Mouse (Mus musculus) lung, adult 10 weeks (tissue): ENCODE measurements around the gene Qrich2. TPM values are rescaled to one million over a fixed set of nuclear protein-coding genes. Genes with fewer than 3 reads are reported as not detected.

Source experiments
- polyA plus RNA-seq: library from polyadenylated mRNA; stranded (reverse); fragments of 350-450 nt; fragmentation: Illumina TruSeq; extraction: RNeasy Lipid Tissue Mini Kit (QIAGEN cat#74804); gene quantifications from one replicate; pipeline ENCODE4 v1.2.3, GENCODE M21; 2014; ENCODE audit warnings: low read depth, low replicate concordance; ENCODE audit not compliant: insufficient read depth

Qrich2 gene
- polyA plus RNA-seq = 0.22 TPM

DNA sequence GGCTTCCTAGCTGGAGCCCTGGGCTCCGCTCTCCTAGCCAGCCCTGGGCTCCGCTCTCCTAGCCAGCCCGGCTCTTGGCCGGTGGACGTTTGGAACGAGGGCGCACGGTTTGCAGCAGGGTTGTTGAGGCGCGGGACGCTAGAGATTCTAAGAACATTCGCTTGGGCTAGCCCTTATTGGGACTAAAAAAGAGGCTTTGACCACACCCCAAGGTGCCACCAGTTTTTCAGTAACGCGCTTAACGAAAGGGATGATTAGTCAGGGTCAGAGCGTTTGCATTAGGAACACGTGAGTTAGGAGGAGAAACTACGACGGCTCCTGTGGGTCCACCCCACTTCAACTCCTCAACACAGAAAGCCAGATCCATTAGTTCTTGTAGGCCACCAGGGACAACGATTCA, at the start of gene Qrich2:
TSS of gene Qrich2 (minus strand) at position 101 of the 400 bp plus-strand sequence.

DNA sequence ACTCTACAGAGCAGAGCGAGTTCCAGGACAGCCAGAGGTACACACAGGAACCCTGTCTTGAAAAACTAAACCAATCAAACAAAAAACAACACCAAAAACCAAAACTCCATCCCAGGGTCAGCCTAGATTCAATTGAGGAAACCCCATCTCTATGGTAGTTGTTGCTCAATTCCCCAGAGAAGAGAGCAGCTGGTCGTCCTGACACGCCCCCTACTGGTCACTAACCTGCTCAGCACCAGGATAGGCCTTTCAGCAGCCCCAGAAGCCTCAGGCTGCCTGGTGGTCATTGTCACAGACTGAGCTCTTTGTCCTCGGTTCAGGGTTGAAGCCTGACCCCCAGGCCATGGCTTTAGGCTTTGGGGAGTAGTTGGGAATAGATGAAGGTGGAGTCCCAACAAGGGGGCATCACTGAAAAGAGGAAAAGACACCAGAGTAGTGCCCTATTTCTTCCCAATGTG, 27.8 kb upstream of the Qrich2 start, which contains the start of gene Prpsap1:
TSS of gene Prpsap1 (minus strand) at position 408 of the 458 bp plus-strand sequence.

GRCm38 (mm10) chr11:116433356-116434286, 32.4 kb downstream of the Qrich2 start, which contains the start of gene Ubald2:
TSS of gene Ubald2 (plus strand) at chr11:116434094.

DNA sequence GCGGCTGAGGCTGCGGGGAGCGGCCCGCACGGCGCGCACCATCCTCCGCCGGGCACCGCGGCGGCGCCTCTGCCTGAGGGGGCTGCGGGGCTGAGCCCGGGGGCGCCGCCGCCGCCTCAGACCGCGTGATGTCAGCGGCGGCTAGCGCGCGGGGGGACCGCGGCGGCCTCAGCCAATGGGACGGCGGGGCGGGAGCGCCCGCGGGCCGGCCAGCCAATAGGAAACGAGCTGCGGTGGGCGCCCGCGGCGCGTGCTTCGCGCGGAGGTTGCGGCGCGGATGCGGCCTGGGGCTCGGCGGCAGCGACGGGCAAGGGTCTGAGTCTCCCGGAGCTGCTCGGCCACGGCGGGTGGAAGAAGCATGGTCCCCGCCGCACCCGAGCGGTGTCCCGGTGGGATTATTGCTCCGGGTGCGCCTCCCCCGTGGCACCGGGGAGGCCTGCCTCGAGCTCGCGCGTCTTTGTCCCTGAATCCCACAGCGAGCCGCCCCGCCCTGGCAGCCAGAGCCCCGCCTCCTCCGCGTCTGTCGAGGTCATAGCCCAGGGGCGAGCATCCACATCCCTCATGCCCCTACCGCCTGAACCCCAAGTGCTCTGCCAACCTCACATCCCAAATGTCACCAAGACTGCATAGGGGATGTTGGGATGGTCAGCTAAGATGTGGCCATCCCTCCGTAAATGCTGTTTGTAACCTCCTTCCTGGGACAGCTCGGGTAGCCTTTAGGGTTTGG, 53.0 kb downstream of the Qrich2 start, which contains the start of gene Rnf157:
TSS of gene Rnf157 (minus strand) at position 129 of the 727 bp plus-strand sequence.

Other genes starting within 250 kb of the Qrich2 start
- gene Evpl, start 228.2 kb downstream of the Qrich2 start, polyA plus RNA-seq = 2.0 TPM
- 30.4 TPM for gene Srp68, start 192.0 kb downstream of the Qrich2 start, polyA plus RNA-seq
- gene Galr2, start 185.3 kb downstream of the Qrich2 start, polyA plus RNA-seq = not detected
- gene Exoc7, start 159.0 kb downstream of the Qrich2 start, polyA plus RNA-seq = 22.5 TPM
- 46.0 TPM for gene Foxj1, start 130.8 kb downstream of the Qrich2 start, polyA plus RNA-seq
- 1.5 TPM for gene Rnf157, start 53.2 kb downstream of the Qrich2 start, polyA plus RNA-seq
- 70.7 TPM for gene Ubald2, start 32.1 kb downstream of the Qrich2 start, polyA plus RNA-seq
- 39.3 TPM for gene Prpsap1, start 28.0 kb upstream of the Qrich2 start, polyA plus RNA-seq
- 23.0 TPM for gene Sphk1, start 64.7 kb upstream of the Qrich2 start, polyA plus RNA-seq
- gene Ube2o, start 115.2 kb upstream of the Qrich2 start, polyA plus RNA-seq = 7.1 TPM
- gene Aanat, start 120.2 kb upstream of the Qrich2 start, polyA plus RNA-seq = not detected
- 13.5 TPM for gene Rhbdf2, start 160.8 kb upstream of the Qrich2 start, polyA plus RNA-seq
- 6.3 TPM for gene Prcd, start 187.3 kb upstream of the Qrich2 start, polyA plus RNA-seq
- 26.4 TPM for gene Cygb, start 188.1 kb upstream of the Qrich2 start, polyA plus RNA-seq